ENCODE assay signal across 22 mouse cellular contexts in the genomic region with DNA sequence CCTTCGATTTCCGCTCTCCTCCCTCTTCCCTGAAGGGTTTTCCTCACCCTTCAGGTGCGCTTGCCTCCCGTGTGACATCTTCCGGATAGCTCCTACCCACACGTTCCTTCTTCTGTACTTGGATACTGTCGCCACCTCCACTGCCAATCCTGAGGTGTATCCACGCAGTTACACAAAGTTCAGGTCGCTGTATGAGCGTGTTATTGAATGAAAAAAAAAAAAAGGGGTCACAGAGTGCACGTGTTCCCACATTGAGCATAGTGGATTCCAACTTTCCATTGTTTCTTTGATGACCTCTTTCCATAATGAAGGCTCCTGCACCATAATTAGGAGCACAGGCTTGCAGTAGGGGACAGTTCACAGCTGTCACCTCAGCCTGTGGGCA. TPM values are rescaled to one million over a fixed set of nuclear protein-coding genes. Genes with fewer than 3 reads are reported as not detected.
DNase-seq lines count a peak whose midpoint lies in the region; ATAC-seq and TF ChIP-seq lines count a peak whose summit lies in the region.
"Had no signal": no experiment of that assay in that cellular context is flagged by ENCODE, and none has a peak within 500 bp of the region (broad histone marks: within the 10 kb centered on the region; RNA-seq: fewer than 3 reads in every experiment).

No protein-coding gene starts in this region.

- no peak for TF ChIP-seq CTCF in kidney, adult 2 months (conservative IDR thresholded peaks at IDR 0.05; ENCODE audit: insufficient read depth, insufficient read length, low read depth, low read length)

- H3K27me3 ChIP-seq in heart, embryonic 11.5 days (ENCODE audit: control insufficient read depth, insufficient read depth, low read length), result no peaks in the 10 kb centered on the region
- no peaks in the 10 kb centered on the region for H3K27me3 ChIP-seq in kidney, embryonic 15.5 days
- no peaks in the 10 kb centered on the region for H3K27me3 ChIP-seq in kidney, adult 2 months (replicated peaks; ENCODE audit: control insufficient read depth, insufficient read depth, low read length)
- H3K27me3 ChIP-seq: embryonic facial prominence, embryonic 13.5 days; hindbrain, embryonic 15.5 days; intestine, embryonic 15.5 days; midbrain, embryonic 12.5 days; neural tube, embryonic 12.5 days had no signal

- DNase-seq in heart, postnatal 10 days, result no peak
- DNase-seq in kidney, adult 2 months, result no peak
- DNase-seq in ZHBTc4 (ENCODE audit: low read depth, low spot score), result peak; percentile 6
- DNase-seq in retina, embryonic 14.5 days (ENCODE audit: low spot score), result peak; percentile 2
- DNase-seq: B cell, adult 2 months; gastrocnemius, postnatal 14 days; lung, adult 18-20 months; lung, postnatal 4 days had no signal

- peak overlapping the region; percentile 31 for H3K4me2 ChIP-seq in heart, embryonic 11.5 days
- peak overlapping the region; percentile 22; the same call in 1 of the 2 replicates for H3K4me2 ChIP-seq in kidney, embryonic 15.5 days
- H3K4me2 ChIP-seq: embryonic facial prominence, embryonic 13.5 days; hindbrain, embryonic 15.5 days; intestine, embryonic 15.5 days; midbrain, embryonic 12.5 days; neural tube, embryonic 12.5 days had no signal

- WGBS in heart, embryonic 11.5 days (ENCODE audit: insufficient replicate concordance), result 59% methylated on average over 11 of the region's 11 CpGs
- 62% methylated on average over 11 of the region's 11 CpGs for WGBS in kidney, embryonic 15.5 days
- WGBS in kidney, adult 2 months, result 46% methylated on average over 11 of the region's 11 CpGs

- H3K4me1 ChIP-seq in heart, embryonic 11.5 days (ENCODE audit: control insufficient read depth, insufficient read depth, low read length), result no peaks in the 10 kb centered on the region
- H3K4me1 ChIP-seq in kidney, embryonic 15.5 days, result no peaks in the 10 kb centered on the region
- H3K4me1 ChIP-seq in kidney, adult 2 months (ENCODE audit: control insufficient read depth, insufficient read depth, low read length), result peaks cover 3% of the 10 kb centered on the region; the same call in 1 of the 2 replicates
- H3K4me1 ChIP-seq: embryonic facial prominence, embryonic 13.5 days; forebrain, embryonic 10.5 days; hindbrain, embryonic 10.5 days; hindbrain, embryonic 15.5 days; intestine, embryonic 15.5 days; megakaryocyte, embryonic 14.5 days; midbrain, embryonic 12.5 days; neural tube, embryonic 12.5 days had no signal

- no peak overlapping the region for H3K4me3 ChIP-seq in heart, embryonic 11.5 days (ENCODE audit: low read depth, low read length)
- no peak overlapping the region for H3K4me3 ChIP-seq in kidney, embryonic 15.5 days (replicated peaks)
- no peak overlapping the region for H3K4me3 ChIP-seq in kidney, adult 2 months (ENCODE audit: insufficient read depth, low read depth, low read length)
- H3K4me3 ChIP-seq: embryonic facial prominence, embryonic 13.5 days; forebrain, embryonic 10.5 days; hindbrain, embryonic 10.5 days; hindbrain, embryonic 15.5 days; intestine, embryonic 15.5 days; megakaryocyte, embryonic 14.5 days; midbrain, embryonic 12.5 days; myocyte; neural tube, embryonic 12.5 days had no signal

- no peak for TF ChIP-seq POLR2A in kidney, adult 2 months (IDR thresholded peaks at IDR 0.05; ENCODE audit: low read depth, low read length)

- H3K9me3 ChIP-seq in heart, embryonic 11.5 days (replicated peaks; ENCODE audit: control insufficient read depth, low read length), result no peaks in the 10 kb centered on the region
- H3K9me3 ChIP-seq in kidney, embryonic 15.5 days (replicated peaks), result no peaks in the 10 kb centered on the region
- H3K9me3 ChIP-seq: embryonic facial prominence, embryonic 13.5 days; forebrain, embryonic 10.5 days; hindbrain, embryonic 10.5 days; hindbrain, embryonic 15.5 days; intestine, embryonic 15.5 days; midbrain, embryonic 12.5 days; neural tube, embryonic 12.5 days had no signal

- ATAC-seq in heart, embryonic 11.5 days (replicated peaks; ENCODE audit: insufficient number of reproducible peaks, low FRiP score, low TSS enrichment), result no peak
- no peak for ATAC-seq in kidney, embryonic 15.5 days (replicated peaks; ENCODE audit: low FRiP score)
- ATAC-seq: activated CD4-positive, CD25-positive, alpha-beta regulatory T cell, adult 4 months; forebrain, embryonic 16.5 days; intestine, embryonic 15.5 days; lung, postnatal 0 days had no signal

- no peak overlapping the region for H3K27ac ChIP-seq in heart, embryonic 11.5 days (ENCODE audit: low read depth, low read length)
- no peak overlapping the region for H3K27ac ChIP-seq in kidney, embryonic 15.5 days
- H3K27ac ChIP-seq in kidney, adult 2 months (ENCODE audit: insufficient read depth, low read depth, low read length), result no peak overlapping the region
- H3K27ac ChIP-seq: embryonic facial prominence, embryonic 13.5 days; forebrain, embryonic 10.5 days; hindbrain, embryonic 10.5 days; hindbrain, embryonic 15.5 days; intestine, embryonic 15.5 days; midbrain, embryonic 12.5 days; neural tube, embryonic 12.5 days had no signal

- intact Hi-C loops in heart, postnatal 10 days (cut with DNase I), result loop anchor here (1.0 kb wide), 1 partner anchor 276 kb away; no protein-coding TSS in a partner anchor

- H3K36me3 ChIP-seq in heart, embryonic 11.5 days (ENCODE audit: control insufficient read depth, insufficient read depth, low read length), result no peaks in the 10 kb centered on the region
- no peaks in the 10 kb centered on the region for H3K36me3 ChIP-seq in kidney, embryonic 15.5 days
- no peaks in the 10 kb centered on the region for H3K36me3 ChIP-seq in kidney, adult 2 months (ENCODE audit: control insufficient read depth, insufficient read depth, low read length)
- H3K36me3 ChIP-seq: embryonic facial prominence, embryonic 13.5 days; forebrain, embryonic 10.5 days; hindbrain, embryonic 10.5 days; hindbrain, embryonic 15.5 days; intestine, embryonic 15.5 days; midbrain, embryonic 12.5 days; neural tube, embryonic 12.5 days had no signal

- H3K9ac ChIP-seq in heart, embryonic 11.5 days (ENCODE audit: low read depth, low read length), result no peak overlapping the region
- no peak overlapping the region for H3K9ac ChIP-seq in kidney, embryonic 15.5 days
- H3K9ac ChIP-seq: embryonic facial prominence, embryonic 13.5 days; hindbrain, embryonic 15.5 days; intestine, embryonic 15.5 days; midbrain, embryonic 12.5 days; neural tube, embryonic 12.5 days had no signal

RNA-seq across cellular contexts. Expression of a gene that starts 11.7 kb away (rescaled TPM):
- 45.5 and 50.0 TPM in 2 replicates for polyA plus RNA-seq in heart, embryonic 11.5 days (2014; fragmentation: Nextera tagmentation; extraction: Ambion mirVana)
- total RNA-seq in heart, postnatal 10 days (2021), result 10 to 100 TPM; 13.1 to 13.9 TPM
- 35.3 and 36.3 TPM in 2 replicates for polyA plus RNA-seq in kidney, embryonic 15.5 days (2015; fragmentation: Nextera tagmentation; extraction: Ambion mirVana)
- polyA plus RNA-seq in kidney, adult 2 months (2012; rRNA removed), result 55.2 and 61.9 TPM in 2 replicates

Comparison
In these comparisons a context has a peak if more than half of its experiments do, and no peak if none do; other contexts are left out.
1. DNase-seq: peak in ZHBTc4 (single experiment) and retina, embryonic 14.5 days (single experiment); none in heart, postnatal 10 days (0 of 2) and kidney, adult 2 months (single experiment).